Mouse (Mus musculus): ENCODE measurements around the gene Dera. TPM values are rescaled to one million over a fixed set of nuclear protein-coding genes. Genes with fewer than 3 reads are reported as not detected.
A peak's percentile ranks its signal among the peaks of the same experiment; 100 is the strongest.

The Dera gene
- total RNA-seq, 2 experiments from 2014 or later, result 43.3 to 50.6 TPM

GRCm38 (mm10) chr6:137804121-137804520 lies 49.8 kb downstream of the Dera start:
- ATAC-seq (ENCODE audit: poor library complexity, severe bottlenecking), result no peak

- ATAC-seq (ENCODE audit: poor library complexity, severe bottlenecking), result no peak
Observed at GRCm38 (mm10) chr6:137804606-137805005, 50.3 kb downstream of the Dera start.

GRCm38 (mm10) chr6:137806342-137806741 lies 52.0 kb downstream of the Dera start:
- ATAC-seq (ENCODE audit: poor library complexity, severe bottlenecking), result peak; percentile 49; the same call in 1 of the 2 replicates

GRCm38 (mm10) chr6:137806806-137807205 lies 52.5 kb downstream of the Dera start:
- ATAC-seq (ENCODE audit: poor library complexity, severe bottlenecking), result no peak

- no peak for ATAC-seq (ENCODE audit: poor library complexity, severe bottlenecking)
Observed at GRCm38 (mm10) chr6:137807296-137807695, 53.0 kb downstream of the Dera start.

GRCm38 (mm10) chr6:137808706-137809105 lies 54.4 kb downstream of the Dera start:
- ATAC-seq (ENCODE audit: poor library complexity, severe bottlenecking), result no peak

- no peak for ATAC-seq (ENCODE audit: poor library complexity, severe bottlenecking)
Observed at GRCm38 (mm10) chr6:137810136-137810535, 55.8 kb downstream of the Dera start.

- ATAC-seq (ENCODE audit: poor library complexity, severe bottlenecking), result no peak
Observed at GRCm38 (mm10) chr6:137814006-137814405, 59.7 kb downstream of the Dera start.

GRCm38 (mm10) chr6:137816508-137816907 lies 62.2 kb downstream of the Dera start:
- ATAC-seq (ENCODE audit: poor library complexity, severe bottlenecking), result no peak

- ATAC-seq (ENCODE audit: poor library complexity, severe bottlenecking), result no peak
Observed at GRCm38 (mm10) chr6:137822550-137822949, 68.2 kb downstream of the Dera start.

GRCm38 (mm10) chr6:137824046-137825021 lies 70.0 kb downstream of the Dera start:
- peak; percentile 32 for ATAC-seq (ENCODE audit: poor library complexity, severe bottlenecking)

GRCm38 (mm10) chr6:137825022-137825613 lies 70.8 kb downstream of the Dera start:
- peak; percentile 53 for ATAC-seq (ENCODE audit: poor library complexity, severe bottlenecking)

- no peak for ATAC-seq (ENCODE audit: poor library complexity, severe bottlenecking)
Observed at GRCm38 (mm10) chr6:137829056-137829776, 74.9 kb downstream of the Dera start.

GRCm38 (mm10) chr6:137836799-137837198 lies 82.5 kb downstream of the Dera start:
- ATAC-seq (ENCODE audit: poor library complexity, severe bottlenecking), result peak; percentile 89

- no peak for ATAC-seq (ENCODE audit: poor library complexity, severe bottlenecking)
Observed at GRCm38 (mm10) chr6:137843337-137843736, 89.0 kb downstream of the Dera start.

- no peak for ATAC-seq (ENCODE audit: poor library complexity, severe bottlenecking)
Observed at GRCm38 (mm10) chr6:137857198-137858194, 103.2 kb downstream of the Dera start.

GRCm38 (mm10) chr6:137869903-137870580 lies 115.7 kb downstream of the Dera start:
- ATAC-seq (ENCODE audit: poor library complexity, severe bottlenecking), result no peak

- ATAC-seq (ENCODE audit: poor library complexity, severe bottlenecking), result no peak
Observed at GRCm38 (mm10) chr6:137870667-137871066, 116.3 kb downstream of the Dera start.

GRCm38 (mm10) chr6:137872055-137872735 lies 117.8 kb downstream of the Dera start:
- ATAC-seq (ENCODE audit: poor library complexity, severe bottlenecking), result peak; percentile 81

All from megakaryocyte, adult 5-6 weeks (primary cell).